Mouse (Mus musculus): ENCODE measurements around the gene Ccl8.

GRCm38 (mm10) chr11:82077031-82077430 lies 38.0 kb upstream of the Ccl8 start:
- TF ChIP-seq CTCF (conservative IDR thresholded peaks at IDR 0.05; ENCODE audit: low read length) (no peak), NANOG (IDR thresholded peaks at IDR 0.05; ENCODE audit: borderline replicate concordance, low read length) (no peak)
